Mouse (Mus musculus) MEL (cell line): ENCODE results near the gene Pla2g5.

Source experiments
- CTCF ChIP-seq, 3 experiments: IDR thresholded peaks in 2 of 3; conservative IDR thresholded peaks in 1 of 3; 2 replicates each; pipeline ENCODE4 v1.5.1; 2011 to 2012; ENCODE audit warnings: low read length in 3 of 3, low read depth in 2 of 3, mild to moderate bottlenecking in 2 of 3, improper control_type of control experiment in 1 of 3, inconsistent platforms in 1 of 3, mixed read lengths in 1 of 3, moderate library complexity in 1 of 3; ENCODE audit not compliant: control insufficient read depth in 1 of 3, insufficient read depth in 1 of 3, poor library complexity in 1 of 3, severe bottlenecking in 1 of 3
- E2F4 ChIP-seq: IDR thresholded peaks from 2 replicates; pipeline ENCODE4 v1.6.1; 2011; ENCODE audit warnings: low read depth, low read length, improper control_type of control experiment, borderline replicate concordance
- POLR2A ChIP-seq, 2 experiments: IDR thresholded peaks; 2 replicates each; pipeline ENCODE4 v1.6.1; 2011 to 2012; ENCODE audit warnings: low read length in 2 of 2, mild to moderate bottlenecking in 2 of 2, control low read depth in 1 of 2, improper control_type of control experiment in 1 of 2, low read depth in 1 of 2, moderate library complexity in 1 of 2; ENCODE audit not compliant: control insufficient read depth in 1 of 2, insufficient read depth in 1 of 2, poor library complexity in 1 of 2

DNA sequence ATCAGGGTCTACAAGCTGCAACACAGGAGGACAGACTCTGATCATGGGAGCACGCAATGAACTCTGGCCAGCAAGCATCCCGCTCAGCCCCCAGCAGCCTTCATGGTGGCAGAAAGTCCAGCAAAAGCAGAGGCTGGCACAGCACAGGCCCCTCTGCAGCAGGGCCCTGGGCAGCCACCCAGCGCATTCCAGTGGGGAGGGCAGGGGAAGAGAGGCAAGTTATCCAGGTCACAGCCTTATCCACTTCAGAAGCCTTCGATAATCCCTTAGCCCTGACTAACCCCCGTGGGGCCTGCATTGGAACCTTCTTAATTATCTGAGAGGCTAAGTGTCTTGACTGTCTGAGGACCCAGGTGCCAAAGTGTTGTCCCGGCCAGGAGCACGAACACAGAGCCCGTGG, 44.2 kb downstream of the Pla2g5 start:
- TF ChIP-seq CTCF (IDR thresholded peaks at IDR 0.05 in 2 of 3, conservative IDR thresholded peaks at IDR 0.05 in 1 of 3; ENCODE audit: control insufficient read depth in 1 of 3, insufficient read depth in 1 of 3, low read depth in 2 of 3, low read length in 3 of 3, poor library complexity in 1 of 3, severe bottlenecking in 1 of 3) (no peak), POLR2A (IDR thresholded peaks at IDR 0.05; ENCODE audit: control insufficient read depth in 1 of 2, insufficient read depth in 1 of 2, low read depth in 1 of 2, low read length in 2 of 2, poor library complexity in 1 of 2) (no peak), E2F4 (no peak)
